Mouse (Mus musculus) left cerebral cortex, postnatal 36 days (tissue): ENCODE measurements around the gene Dph7. TPM values are rescaled to one million over a fixed set of nuclear protein-coding genes. Genes with fewer than 3 reads are reported as not detected.
"Not testable (repeated sequence)": the region's sequence is repeated elsewhere in the genome, so short reads cannot be mapped to it uniquely, and the experiment has no call there.

Experiments used
- DNase-seq, 2 experiments: peaks; one replicate each; pipeline ENCODE4 v3.0.0; 2021 to 2022; ENCODE audit warnings: low spot score in 2 of 2, mixed read lengths in 1 of 2
- intact Hi-C: fragments of 180-260 bp; cut with DNase I; formaldehyde crosslinking; loops from one replicate; pipeline ENCODE4 v1.15.1; 2025
- microRNA-seq: library from miRNA; unstranded; fragments of <30 nt; microRNA quantifications from one replicate; pipeline ENCODE4 v1.2.0, GENCODE M21; 2022
- total RNA-seq, 2 experiments: library from RNA; stranded (reverse); gene quantifications; 2 replicates each; pipeline ENCODE4 v1.2.3; 2021

Dph7 gene
- total RNA-seq, 2 experiments from 2014 or later, result 28.4 to 34.6 TPM

GRCm38 (mm10) chr2:24952537-24953055 is 9.6 kb upstream of the Dph7 start:
- no peak for DNase-seq
- intact Hi-C loops, result no loop called here

- no peak for DNase-seq
- intact Hi-C loops, result no loop called here
Observed at GRCm38 (mm10) chr2:24960910-24961309, 1.3 kb upstream of the Dph7 start.

GRCm38 (mm10) chr2:24970386-24970785 is 8.2 kb downstream of the Dph7 start:
- intact Hi-C loops, result no loop called here
- DNase-seq, result no peak

- DNase-seq, intact Hi-C loops: not testable (repeated sequence)
Observed at GRCm38 (mm10) chr2:24974452-24974851, 12.3 kb downstream of the Dph7 start.

- intact Hi-C loops, result loop anchor here (5.0 kb wide), 1 partner anchor 77 kb away; the partner anchor contains the start of gene Nsmf
- peak; percentile 96 to 97 for DNase-seq
Observed at GRCm38 (mm10) chr2:24974906-24975703, 12.9 kb downstream of the Dph7 start, which contains the start of gene Mrpl41. Gene Mrpl41, minus strand, starts transcription at chr2:24975098.

- DNase-seq, result peak; percentile 59 to 61
- intact Hi-C loops, result loop anchor here (5.0 kb wide), 1 partner anchor 76 kb away; the partner anchor contains the start of gene Nsmf
Observed at GRCm38 (mm10) chr2:24975704-24976297, 13.6 kb downstream of the Dph7 start, which contains the start of gene Pnpla7. Gene Pnpla7, plus strand, starts transcription at chr2:24976033.

DNA sequence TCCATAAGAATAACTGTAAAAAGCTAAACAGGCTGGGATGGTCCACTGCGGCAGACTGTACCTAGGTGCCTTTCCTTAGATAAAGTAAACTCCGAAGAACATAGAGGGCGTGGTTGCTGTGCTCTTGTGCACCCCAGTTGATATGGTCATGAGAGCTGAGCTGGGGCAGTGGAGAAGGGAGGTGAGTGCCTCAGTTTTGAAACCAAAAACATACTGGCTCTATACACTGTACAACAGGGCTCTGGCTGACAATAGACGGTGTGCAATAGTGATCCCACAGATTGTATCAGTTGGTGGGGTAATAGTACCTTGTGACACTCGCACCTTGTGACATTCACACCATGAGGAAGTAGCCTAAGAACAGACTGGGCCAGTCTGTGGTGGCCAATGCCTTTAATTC is 14.8 kb downstream of the Dph7 start:
- no peak for DNase-seq
- intact Hi-C loops, result loop anchor here (5.0 kb wide), 1 partner anchor 75 kb away; the partner anchor contains the start of gene Nsmf

- no peak for DNase-seq
Observed at GRCm38 (mm10) chr2:24987762-24988161, 25.6 kb downstream of the Dph7 start.

GRCm38 (mm10) chr2:24995332-24995731 is 33.1 kb downstream of the Dph7 start:
- peak; percentile 25 to 32 for DNase-seq
- intact Hi-C loops, result no loop called here

More at GRCm38 (mm10) chr2:24987762-24988161, 25.6 kb downstream of the Dph7 start:
- intact Hi-C loops, result no loop called here

DNA sequence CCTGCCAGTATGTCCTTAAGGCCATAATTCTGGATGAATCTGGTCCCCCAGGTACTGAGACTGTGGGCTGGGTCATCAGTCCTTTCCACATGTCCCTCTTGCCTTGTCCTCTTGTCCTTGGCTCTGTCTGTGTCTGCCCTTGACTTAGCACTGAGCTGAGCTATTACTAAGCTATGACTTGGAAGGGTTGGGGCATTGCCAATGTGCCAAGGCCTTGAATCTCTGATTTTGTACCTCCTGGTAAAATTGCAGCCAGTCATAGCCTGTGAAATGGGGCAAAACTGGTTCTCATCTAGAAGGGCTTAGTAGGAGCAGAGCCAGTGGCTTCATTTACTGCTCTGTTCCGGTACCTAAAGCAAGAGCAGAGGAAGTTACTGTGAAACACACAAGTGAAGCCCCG is 34.3 kb downstream of the Dph7 start:
- intact Hi-C loops, result no loop called here
- DNase-seq, result no peak

DNA sequence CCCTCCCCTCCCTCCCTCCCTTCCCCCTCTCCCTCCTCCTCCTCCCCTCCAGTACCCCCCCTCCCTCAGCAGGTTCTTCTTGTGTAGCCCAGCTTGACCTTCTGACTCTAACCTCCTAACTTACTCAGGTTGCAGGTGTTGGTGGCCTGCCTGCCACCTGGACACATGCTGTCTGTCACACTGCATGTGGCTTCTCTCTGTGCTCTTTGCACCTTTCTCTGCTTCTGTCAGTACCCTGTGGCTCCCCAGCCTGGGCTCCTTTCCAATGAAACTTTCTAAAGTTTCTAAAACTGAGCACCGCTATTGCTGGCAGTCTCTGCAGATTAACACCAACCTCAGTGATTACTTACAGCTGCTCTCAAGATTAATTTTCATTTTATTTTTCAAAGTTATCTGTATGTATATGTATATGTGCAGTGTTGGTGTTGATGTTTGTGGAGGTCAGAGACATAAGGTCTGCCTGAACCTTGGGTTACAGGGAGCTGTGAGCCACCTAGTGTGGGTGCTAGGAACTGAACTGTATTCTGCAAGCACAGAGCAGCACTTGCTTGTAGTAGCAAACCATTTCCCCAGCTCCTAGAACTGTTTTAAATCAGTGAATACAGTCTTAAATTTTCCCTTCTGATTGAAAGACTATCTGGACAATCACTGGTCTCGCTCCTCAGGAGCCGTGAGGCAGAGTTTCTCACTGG is 38.5 kb downstream of the Dph7 start:
- no peak for DNase-seq
- intact Hi-C loops, result no loop called here

- no peak for DNase-seq
- intact Hi-C loops, result no loop called here
Observed at GRCm38 (mm10) chr2:25003946-25004786, 42.0 kb downstream of the Dph7 start.

DNA sequence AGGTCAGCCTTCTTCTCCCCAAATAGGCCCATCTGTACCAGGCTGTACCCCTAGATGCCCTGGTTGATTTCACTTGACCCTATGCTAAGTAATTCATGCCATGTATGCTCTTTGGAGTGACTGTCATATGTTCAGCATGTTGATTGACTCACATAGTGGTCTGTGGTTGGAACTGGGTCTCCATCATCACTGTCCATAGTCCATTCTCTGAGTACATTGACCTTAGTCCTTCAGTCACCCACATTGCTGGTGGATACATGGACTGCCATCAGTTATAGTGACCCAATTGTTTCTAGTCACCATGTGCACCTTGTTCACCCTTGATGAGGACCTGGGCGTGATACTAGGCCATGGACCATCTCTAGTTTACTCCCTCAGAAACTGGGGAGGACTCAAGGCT is 44.6 kb downstream of the Dph7 start:
- intact Hi-C loops, result no loop called here
- DNase-seq, result no peak

- no peak for DNase-seq
- intact Hi-C loops, result no loop called here
Observed at GRCm38 (mm10) chr2:25008250-25008649, 46.0 kb downstream of the Dph7 start.

Small RNA genes within 50 kb of the gene (microRNA-seq; reads per million reads assigned to microRNA genes)
- not detected for gene Gm22875

Other genes with a start within 250 kb of the Dph7 start
- gene Cacna1b, start 199.2 kb upstream of the Dph7 start, total RNA-seq, result 10 to 100 TPM; 85.5 to 96.2 TPM
- 10 to 100 TPM; 47.0 to 62.6 TPM for gene Ehmt1, start 42.8 kb upstream of the Dph7 start, total RNA-seq
- 10 to 100 TPM; 14.1 to 18.1 TPM for gene Arrdc1, start 27.1 kb upstream of the Dph7 start, total RNA-seq
- gene Zmynd19, start 12.6 kb upstream of the Dph7 start, total RNA-seq, result 10 to 100 TPM; 37.1 to 37.3 TPM
- 10 to 100 TPM; 77.5 to 82.1 TPM for gene Mrpl41, start 12.7 kb downstream of the Dph7 start, total RNA-seq
- 10 to 100 TPM; 19.3 to 22.2 TPM for gene Pnpla7, start 13.6 kb downstream of the Dph7 start, total RNA-seq
- 100 to 1,000 TPM; 458 to 503 TPM for gene Nsmf, start 92.0 kb downstream of the Dph7 start, total RNA-seq
- not detected for gene Entpd8, start 117.9 kb downstream of the Dph7 start, total RNA-seq
- gene Noxa1, start 132.7 kb downstream of the Dph7 start, total RNA-seq, result not detected
- gene Nrarp, start 218.4 kb downstream of the Dph7 start, total RNA-seq, result 10 to 100 TPM; 19.7 to 30.7 TPM
- gene Tor4a, start 234.5 kb downstream of the Dph7 start, total RNA-seq, result 1 to 10 TPM; 1.6 to 2.3 TPM
- gene Nelfb, start 249.1 kb downstream of the Dph7 start, total RNA-seq, result 10 to 100 TPM; 55.4 to 58.5 TPM